Mouse (Mus musculus) olfactory bulb, adult 2 months (tissue): ENCODE results near the gene Fa2h.

ENCODE experiments used
- CTCF ChIP-seq: fragments of 200-500 bp; IDR thresholded peaks from 2 replicates; pipeline ENCODE4 v1.5.1; 2012; ENCODE audit warnings: low read depth, mild to moderate bottlenecking, low read length, moderate library complexity; ENCODE audit not compliant: insufficient read depth
- POLR2A ChIP-seq: fragments of 200-500 bp; IDR thresholded peaks from 2 replicates; pipeline ENCODE4 v1.6.1; 2012; ENCODE audit warnings: mild to moderate bottlenecking, low read depth, low read length, moderate library complexity; ENCODE audit not compliant: insufficient read depth

- no peak for TF ChIP-seq CTCF
- no peak for TF ChIP-seq POLR2A
These were observed 32.9 kb downstream of the Fa2h start for GRCm38 (mm10) chr8:111360579-111361209.
